Mouse (Mus musculus): ENCODE results near the gene Nubpl.

The Nubpl gene

GRCm38 (mm10) chr12:52254089-52254488 lies 156.6 kb downstream of the Nubpl start:
- WGBS, result 94% methylated on average over 5 of the region's 5 CpGs

GRCm38 (mm10) chr12:52268131-52268530 lies 170.6 kb downstream of the Nubpl start:
- WGBS, result 75% methylated on average over 2 of the region's 2 CpGs

- 38% methylated on average over 1 of the region's 1 CpGs for WGBS
Measured at GRCm38 (mm10) chr12:52272828-52273227, 175.3 kb downstream of the Nubpl start.

GRCm38 (mm10) chr12:52276320-52276719 lies 178.8 kb downstream of the Nubpl start:
- WGBS, result 46% methylated on average over 1 of the region's 1 CpGs

GRCm38 (mm10) chr12:52281232-52281631 lies 183.7 kb downstream of the Nubpl start:
- 21% methylated on average over 1 of the region's 1 CpGs for WGBS

- 82% methylated on average over 3 of the region's 3 CpGs for WGBS
Measured at GRCm38 (mm10) chr12:52286802-52287201, 189.3 kb downstream of the Nubpl start.

- 67% methylated on average over 4 of the region's 4 CpGs for WGBS
Measured at GRCm38 (mm10) chr12:52288537-52288936, 191.0 kb downstream of the Nubpl start.

- 53% methylated on average over 11 of the region's 11 CpGs for WGBS
Measured at GRCm38 (mm10) chr12:52288941-52289567, 191.5 kb downstream of the Nubpl start.

GRCm38 (mm10) chr12:52289594-52289993 lies 192.1 kb downstream of the Nubpl start:
- 73% methylated on average over 10 of the region's 10 CpGs for WGBS

GRCm38 (mm10) chr12:52293931-52294330 lies 196.4 kb downstream of the Nubpl start:
- 81% methylated on average over 2 of the region's 2 CpGs for WGBS

- 92% methylated on average over 2 of the region's 2 CpGs for WGBS
Measured at GRCm38 (mm10) chr12:52297988-52298387, 200.5 kb downstream of the Nubpl start.

- 54% methylated on average over 1 of the region's 1 CpGs for WGBS
Measured at GRCm38 (mm10) chr12:52298683-52299082, 201.1 kb downstream of the Nubpl start.

- 71% methylated on average over 2 of the region's 2 CpGs for WGBS
Measured at GRCm38 (mm10) chr12:52302961-52303360, 205.4 kb downstream of the Nubpl start.

GRCm38 (mm10) chr12:52306348-52306747 lies 208.8 kb downstream of the Nubpl start:
- 95% methylated on average over 7 of the region's 7 CpGs for WGBS

GRCm38 (mm10) chr12:52307331-52307982 lies 209.9 kb downstream of the Nubpl start:
- 87% methylated on average over 10 of the region's 10 CpGs for WGBS

GRCm38 (mm10) chr12:52308628-52309027 lies 211.1 kb downstream of the Nubpl start:
- 95% methylated on average over 7 of the region's 7 CpGs for WGBS

GRCm38 (mm10) chr12:52314818-52315217 lies 217.3 kb downstream of the Nubpl start:
- WGBS, result 94% methylated on average over 3 of the region's 3 CpGs

GRCm38 (mm10) chr12:52317635-52318034 lies 220.1 kb downstream of the Nubpl start:
- WGBS, result 87% methylated on average over 6 of the region's 6 CpGs

- 85% methylated on average over 9 of the region's 9 CpGs for WGBS
Measured at GRCm38 (mm10) chr12:52318426-52318825, 220.9 kb downstream of the Nubpl start.

GRCm38 (mm10) chr12:52319156-52319555 lies 221.6 kb downstream of the Nubpl start:
- 83% methylated on average over 6 of the region's 6 CpGs for WGBS

GRCm38 (mm10) chr12:52328488-52328887 lies 231.0 kb downstream of the Nubpl start:
- 99% methylated on average over 4 of the region's 4 CpGs for WGBS

- 97% methylated on average over 11 of the region's 11 CpGs for WGBS
Measured at GRCm38 (mm10) chr12:52335142-52335765, 237.7 kb downstream of the Nubpl start.

GRCm38 (mm10) chr12:52338136-52338753 lies 240.7 kb downstream of the Nubpl start:
- 90% methylated on average over 2 of the region's 2 CpGs for WGBS
